Mouse (Mus musculus): ENCODE measurements at regions not wholly inside any gene's neighbourhood (a gene's known extent, or its start where the extent isn't known, plus 50 kb on each side); places are given as distances from the start of the nearest gene placed in this dataset.

GRCm38 (mm10) chr17:94165305-94165860 is 584.4 kb downstream of the Mettl4 start:
- no peak for DNase-seq (ENCODE audit: low read depth)

DNA sequence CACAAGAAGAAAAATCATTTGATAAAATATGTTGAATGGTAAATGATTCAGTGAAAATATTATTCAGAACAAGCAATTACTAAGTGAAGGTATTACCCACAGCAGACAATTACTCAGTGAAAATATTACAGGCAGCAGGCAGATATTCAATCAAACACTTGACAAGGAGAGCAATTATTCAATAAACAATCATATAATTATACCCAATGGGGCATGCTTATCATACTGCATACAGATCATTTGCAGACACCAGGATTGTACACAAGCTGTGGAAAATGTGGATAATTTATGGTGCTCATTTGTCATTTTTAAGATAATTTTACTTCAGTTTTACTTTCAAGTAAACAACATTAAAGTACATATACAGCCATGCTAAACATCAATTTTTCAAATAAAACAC is 605.5 kb downstream of the Mettl4 start:
- DNase-seq (ENCODE audit: low read depth) = no peak

GRCm38 (mm10) chr17:94133201-94133600 is 616.6 kb downstream of the Mettl4 start:
- DNase-seq (ENCODE audit: low read depth) = no peak

DNA sequence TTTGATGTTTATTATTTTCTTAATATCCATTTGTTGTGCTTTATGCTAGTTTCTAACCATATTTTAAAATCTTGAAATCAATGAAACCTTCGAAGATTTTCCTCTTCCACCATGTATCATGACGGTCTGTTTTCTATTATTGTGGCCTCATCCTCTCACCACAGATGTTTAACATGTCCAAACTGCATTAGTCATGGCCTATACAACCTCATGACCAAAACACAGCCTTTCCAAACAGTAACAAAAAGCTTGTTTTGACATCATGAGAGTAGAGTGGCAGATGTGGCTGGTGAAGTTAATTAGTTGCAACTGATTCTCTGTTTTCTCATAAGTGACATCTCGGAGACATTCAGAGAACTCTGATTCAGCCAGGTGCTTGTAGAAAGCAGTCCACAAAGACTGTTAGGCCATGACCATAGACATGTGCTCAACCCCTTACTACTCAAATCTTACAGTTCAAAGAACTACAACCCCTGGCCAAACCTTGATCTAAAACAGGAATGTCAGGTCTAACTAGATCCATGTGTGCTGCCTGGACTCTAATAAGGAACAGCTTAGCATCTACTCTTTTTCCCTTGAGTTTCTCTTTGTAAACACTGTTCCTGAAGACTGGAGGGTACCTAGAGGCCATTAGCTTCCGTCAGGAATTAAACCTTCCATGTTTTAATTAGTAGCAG is 655.7 kb downstream of the Mettl4 start:
- no peak for DNase-seq (ENCODE audit: low read depth)

GRCm38 (mm10) chr17:94054436-94055060 is 695.3 kb downstream of the Mettl4 start:
- DNase-seq (ENCODE audit: low read depth) = no peak

DNA sequence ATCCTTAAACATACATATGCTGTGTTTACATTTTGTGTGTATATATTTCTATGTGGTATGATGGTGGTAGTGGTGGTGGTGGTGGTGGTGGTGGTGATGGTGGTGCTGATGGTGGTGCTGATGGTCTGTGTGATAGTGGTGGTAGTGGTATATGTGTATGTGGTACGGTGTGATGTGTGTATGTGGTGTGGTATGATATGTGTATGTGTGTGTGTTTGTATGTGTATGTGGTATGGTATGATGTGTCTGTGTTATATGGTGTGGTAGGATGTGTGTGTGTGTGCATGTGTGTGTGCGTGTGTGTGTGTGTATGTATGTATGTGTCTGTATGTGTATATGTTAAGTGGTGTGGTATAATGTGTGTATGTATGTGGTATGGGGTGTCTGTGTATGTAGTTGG is 701.3 kb downstream of the Mettl4 start:
- no peak for DNase-seq (ENCODE audit: low read depth)

DNA sequence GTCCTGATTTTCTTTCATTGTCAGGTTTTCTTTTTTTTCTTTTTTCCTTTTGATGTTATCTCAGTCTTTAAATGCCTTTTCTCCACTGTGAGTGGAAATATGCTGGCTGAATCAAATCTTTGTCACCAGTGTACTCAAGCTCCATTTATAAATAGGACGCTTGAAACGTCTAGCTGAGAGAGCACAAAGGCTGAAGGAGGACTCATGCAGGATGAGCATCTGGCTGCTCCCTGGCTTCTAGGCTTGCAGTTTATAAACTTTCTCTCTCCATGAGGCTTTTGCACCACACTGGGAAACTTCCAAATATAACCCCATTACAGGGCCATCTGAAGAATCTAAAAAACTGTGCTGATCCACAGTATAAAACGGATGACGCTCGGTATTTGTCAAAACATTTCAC is 711.6 kb downstream of the Mettl4 start:
- DNase-seq (ENCODE audit: low read depth) = no peak

DNA sequence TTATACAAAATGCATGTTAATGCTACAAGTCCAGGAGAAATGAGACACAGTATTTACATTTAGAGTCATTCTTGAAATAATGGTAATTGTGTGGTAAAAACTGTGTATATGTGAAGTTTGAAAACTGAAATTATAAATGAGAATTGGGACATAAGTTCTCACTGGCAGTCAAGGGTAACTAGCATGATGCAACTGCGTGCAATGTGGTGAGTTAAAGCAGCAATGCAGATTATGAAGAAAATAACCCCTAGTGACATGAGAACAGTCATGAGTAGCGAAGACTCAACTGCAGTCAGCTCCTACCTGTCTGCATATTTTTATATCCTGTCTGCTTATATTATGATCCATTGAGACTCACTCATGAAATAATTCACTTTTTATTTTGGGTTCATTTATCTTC is 737.4 kb downstream of the Mettl4 start:
- no peak for DNase-seq (ENCODE audit: low read depth)

DNA sequence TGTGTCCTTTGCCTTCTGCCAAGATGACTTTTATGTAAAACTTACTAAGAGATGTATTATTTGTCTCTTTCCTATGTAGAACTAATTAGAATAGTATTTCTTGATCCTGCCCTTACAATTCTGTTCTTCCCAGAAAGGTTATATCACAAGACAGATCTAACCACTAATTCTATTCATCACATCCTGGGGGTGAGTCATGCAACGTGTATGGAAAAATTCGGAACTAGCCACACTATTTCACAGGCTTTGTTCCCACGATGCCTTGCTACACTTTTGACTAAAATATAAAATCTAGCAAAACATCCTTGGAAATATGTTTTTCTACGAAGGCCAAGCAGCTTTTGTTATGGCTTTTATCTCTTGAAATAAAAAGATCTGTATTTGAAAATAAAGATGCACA is 747.7 kb downstream of the Mettl4 start:
- DNase-seq (ENCODE audit: low read depth) = peak; percentile 6

GRCm38 (mm10) chr17:94001515-94001914 is 748.3 kb downstream of the Mettl4 start:
- DNase-seq (ENCODE audit: low read depth) = no peak

GRCm38 (mm10) chr17:93986932-93987331 is 762.9 kb downstream of the Mettl4 start:
- DNase-seq (ENCODE audit: low read depth) = no peak
